Mouse (Mus musculus) stomach, embryonic 15.5 days (tissue): Measurements from ENCODE around the gene Dock3. TPM values are rescaled to one million over a fixed set of nuclear protein-coding genes. Genes with fewer than 3 reads are reported as not detected.

Experiments
- microRNA-seq: library from miRNA; unstranded; fragments of <30 nt; microRNA quantifications from one replicate; pipeline ENCODE4, GENCODE M21; 2016
- polyA plus RNA-seq: library from polyadenylated mRNA; unstranded; fragments of >200 nt; fragmentation: Nextera tagmentation; extraction: Ambion mirVana; gene quantifications from 2 replicates; pipeline ENCODE4 v1.2.1, GENCODE M21; 2015

The Dock3 gene
- polyA plus RNA-seq, 1 experiment from 2014 or later, result 0.62 TPM

Small RNA genes lying within 50 kb of the gene (microRNA-seq; reads per million reads assigned to microRNA genes)
- gene Gm22238, result not detected

Other genes with a start within 250 kb of the Dock3 start
- gene Mapkapk3, start 58.0 kb upstream of the Dock3 start, polyA plus RNA-seq, result 35.3 and 38.0 TPM in 2 replicates
- gene Cish, start 64.1 kb upstream of the Dock3 start, polyA plus RNA-seq, result 12.4 and 13.5 TPM in 2 replicates
- 10.6 and 11.5 TPM in 2 replicates for gene Hemk1, start 106.4 kb upstream of the Dock3 start, polyA plus RNA-seq
- 0.28 and 0.34 TPM in 2 replicates for gene 6430571L13Rik, start 108.7 kb upstream of the Dock3 start, polyA plus RNA-seq
- gene Cacna2d2, start 167.7 kb upstream of the Dock3 start, polyA plus RNA-seq, result 0.23 and 0.27 TPM in 2 replicates